Mouse (Mus musculus): ENCODE data around the gene Fndc5.

GRCm38 (mm10) chr4:129136189-129136578 lies 615 bp upstream of the Fndc5 start:
- TF ChIP-seq CTCF (IDR thresholded peaks at IDR 0.05; ENCODE audit: control insufficient read depth, insufficient read depth, low read length) (no peak), POLR2A (IDR thresholded peaks at IDR 0.05; ENCODE audit: borderline replicate concordance, control insufficient read depth, low read depth, low read length) (no peak)
